Mouse (Mus musculus) MEL (cell line): Measurements from ENCODE around the gene Msl1. TPM values are rescaled to one million over a fixed set of nuclear protein-coding genes. Genes with fewer than 3 reads are reported as not detected.

Experiments
- DNase-seq: peaks from one replicate; pipeline ENCODE4 v3.0.0; 2011; ENCODE audit warnings: low read depth, low spot score
- H3K27ac ChIP-seq: 2 replicates; pipeline ENCODE4 v1.5.1; 2012; ENCODE audit warnings: low read depth, mild to moderate bottlenecking, control low read depth, low read length, moderate library complexity; ENCODE audit not compliant: control insufficient read depth
- H3K27me3 ChIP-seq, 2 experiments: fragments of 150-350 bp in 1 of 2; sonication (generic) in 1 of 2; 2 replicates each; pipeline ENCODE4 v1.6.1; 2012; ENCODE audit warnings: low read length in 2 of 2, mild to moderate bottlenecking in 2 of 2, improper control_type of control experiment in 1 of 2, moderate library complexity in 1 of 2; ENCODE audit not compliant: insufficient read depth in 2 of 2, control insufficient read depth in 1 of 2
- H3K36me3 ChIP-seq, 2 experiments: 2 replicates each; pipeline ENCODE4 v1.6.1; 2012 to 2014; ENCODE audit warnings: low read length in 2 of 2, improper control_type of control experiment in 1 of 2, inconsistent platforms in 1 of 2, mild to moderate bottlenecking in 1 of 2; ENCODE audit not compliant: insufficient read depth in 2 of 2, control insufficient read depth in 1 of 2
- H3K4me1 ChIP-seq, 2 experiments: fragments of 150-350 bp in 1 of 2; sonication (generic) in 1 of 2; 2 replicates each; pipeline ENCODE4 v1.6.1; 2012; ENCODE audit warnings: low read length in 2 of 2, improper control_type of control experiment in 1 of 2, mild to moderate bottlenecking in 1 of 2; ENCODE audit not compliant: insufficient read depth in 2 of 2, control insufficient read depth in 1 of 2
- H3K4me3 ChIP-seq, 2 experiments: fragments of 150-350 bp in 1 of 2; sonication (generic) in 1 of 2; 2 replicates each; pipeline ENCODE4 v1.5.1; 2012; ENCODE audit warnings: low read depth in 2 of 2, low read length in 2 of 2, mild to moderate bottlenecking in 2 of 2, moderate library complexity in 2 of 2, control low read depth in 1 of 2, improper control_type of control experiment in 1 of 2; ENCODE audit not compliant: control insufficient read depth in 1 of 2, insufficient read depth in 1 of 2
- H3K79me2 ChIP-seq: 2 replicates; pipeline ENCODE4 v1.6.1; 2012; ENCODE audit warnings: mild to moderate bottlenecking, low read length, moderate library complexity; ENCODE audit not compliant: control insufficient read depth, poor library complexity, insufficient read depth
- H3K9ac ChIP-seq: 2 replicates; pipeline ENCODE4 v1.6.1; 2012; ENCODE audit warnings: low read depth, mild to moderate bottlenecking, control low read depth, low read length, moderate library complexity; ENCODE audit not compliant: control insufficient read depth, poor library complexity, severe bottlenecking
- H3K9me3 ChIP-seq: fragments of 150-350 bp; sonication (generic); replicated peaks from 2 replicates; pipeline ENCODE4 v1.6.1; 2012; ENCODE audit warnings: mild to moderate bottlenecking, low read length, improper control_type of control experiment, moderate library complexity; ENCODE audit not compliant: insufficient read depth
- CHD1 ChIP-seq: IDR thresholded peaks from 2 replicates; pipeline ENCODE4 v1.6.1; 2012; ENCODE audit warnings: low read depth, mild to moderate bottlenecking, inconsistent platforms, low read length, improper control_type of control experiment
- CHD2 ChIP-seq: IDR thresholded peaks from 2 replicates; pipeline ENCODE4 v1.6.1; 2011; ENCODE audit warnings: low read length, improper control_type of control experiment
- CTCF ChIP-seq, 3 experiments: IDR thresholded peaks in 2 of 3; conservative IDR thresholded peaks in 1 of 3; 2 replicates each; pipeline ENCODE4 v1.5.1; 2011 to 2012; ENCODE audit warnings: low read length in 3 of 3, low read depth in 2 of 3, mild to moderate bottlenecking in 2 of 3, improper control_type of control experiment in 1 of 3, inconsistent platforms in 1 of 3, mixed read lengths in 1 of 3, moderate library complexity in 1 of 3; ENCODE audit not compliant: control insufficient read depth in 1 of 3, insufficient read depth in 1 of 3, poor library complexity in 1 of 3, severe bottlenecking in 1 of 3
- ELF1 ChIP-seq: IDR thresholded peaks from 2 replicates; pipeline ENCODE4 v1.6.1; 2014; ENCODE audit warnings: low read depth, mild to moderate bottlenecking, inconsistent platforms, low read length, improper control_type of control experiment, moderate library complexity
- ETS1 ChIP-seq: IDR thresholded peaks from 2 replicates; pipeline ENCODE4 v1.6.1; 2012; ENCODE audit warnings: low read depth, mild to moderate bottlenecking, inconsistent platforms, low read length, improper control_type of control experiment, moderate library complexity
- HCFC1 ChIP-seq: IDR thresholded peaks from 2 replicates; pipeline ENCODE4 v1.6.1; 2012; ENCODE audit warnings: low read depth, mild to moderate bottlenecking, inconsistent platforms, low read length, improper control_type of control experiment, moderate library complexity
- KAT2A ChIP-seq: conservative IDR thresholded peaks from 2 replicates; pipeline ENCODE4 v1.6.1; 2012; ENCODE audit warnings: low read depth, low read length, improper control_type of control experiment, inconsistent platforms
- MAFK ChIP-seq: IDR thresholded peaks from 2 replicates; pipeline ENCODE4 v1.6.1; 2011; ENCODE audit warnings: low read depth, mild to moderate bottlenecking, low read length, improper control_type of control experiment, borderline replicate concordance
- MAX ChIP-seq: IDR thresholded peaks from 2 replicates; pipeline ENCODE4 v1.6.1; 2011; ENCODE audit warnings: low read length, improper control_type of control experiment
- MAZ ChIP-seq: IDR thresholded peaks from 2 replicates; pipeline ENCODE4 v1.6.1; 2012; ENCODE audit warnings: low read depth, mild to moderate bottlenecking, inconsistent platforms, low read length, improper control_type of control experiment
- MYB ChIP-seq: IDR thresholded peaks from 2 replicates; pipeline ENCODE4 v1.6.1; 2011; ENCODE audit warnings: mild to moderate bottlenecking, low read depth, low read length, improper control_type of control experiment
- MYC ChIP-seq: IDR thresholded peaks from 2 replicates; pipeline ENCODE4 v1.6.1; 2011; ENCODE audit warnings: low read depth, mild to moderate bottlenecking, low read length, improper control_type of control experiment, moderate library complexity
- NRF1 ChIP-seq: IDR thresholded peaks from 2 replicates; pipeline ENCODE4 v1.6.1; 2014; ENCODE audit warnings: low read depth, mild to moderate bottlenecking, inconsistent platforms, low read length, improper control_type of control experiment, moderate library complexity; ENCODE audit not compliant: poor library complexity, insufficient read depth, severe bottlenecking
- POLR2A ChIP-seq, 2 experiments: IDR thresholded peaks; 2 replicates each; pipeline ENCODE4 v1.6.1; 2011 to 2012; ENCODE audit warnings: low read length in 2 of 2, mild to moderate bottlenecking in 2 of 2, control low read depth in 1 of 2, improper control_type of control experiment in 1 of 2, low read depth in 1 of 2, moderate library complexity in 1 of 2; ENCODE audit not compliant: control insufficient read depth in 1 of 2, insufficient read depth in 1 of 2, poor library complexity in 1 of 2
- RAD21 ChIP-seq: IDR thresholded peaks from 2 replicates; pipeline ENCODE4 v1.6.1; 2011; ENCODE audit warnings: mild to moderate bottlenecking, low read depth, low read length, improper control_type of control experiment
- SIN3A ChIP-seq: IDR thresholded peaks from 2 replicates; pipeline ENCODE4 v1.6.1; 2012; ENCODE audit warnings: low read length, improper control_type of control experiment, inconsistent platforms
- SMC3 ChIP-seq: IDR thresholded peaks from 2 replicates; pipeline ENCODE4 v1.6.1; 2011; ENCODE audit warnings: low read depth, low read length, improper control_type of control experiment
- TCF12 ChIP-seq: IDR thresholded peaks from 2 replicates; pipeline ENCODE4 v1.6.1; 2014; ENCODE audit warnings: low read depth, mild to moderate bottlenecking, inconsistent platforms, low read length, improper control_type of control experiment, moderate library complexity
- UBTF ChIP-seq: IDR thresholded peaks from 2 replicates; pipeline ENCODE4 v1.6.1; 2012; ENCODE audit warnings: low read depth, mild to moderate bottlenecking, inconsistent platforms, low read length, improper control_type of control experiment, moderate library complexity, borderline replicate concordance; ENCODE audit not compliant: insufficient read depth
- ZC3H11A ChIP-seq: IDR thresholded peaks from 2 replicates; pipeline ENCODE4 v1.6.1; 2012; ENCODE audit warnings: low read depth, mild to moderate bottlenecking, inconsistent platforms, low read length, improper control_type of control experiment
- ZMIZ1 ChIP-seq: IDR thresholded peaks from 2 replicates; pipeline ENCODE4 v1.6.1; 2012; ENCODE audit warnings: low read depth, mild to moderate bottlenecking, inconsistent platforms, low read length, improper control_type of control experiment, moderate library complexity
- ZNF384 ChIP-seq: IDR thresholded peaks from 2 replicates; pipeline ENCODE4 v1.6.1; 2012; ENCODE audit warnings: low read depth, mild to moderate bottlenecking, inconsistent platforms, low read length, improper control_type of control experiment
- polyA plus RNA-seq, 2 experiments: library from polyadenylated mRNA; stranded (reverse) in 1 of 2; unstranded in 1 of 2; fragments of >175 nt in 1 of 2; fragments of >200 nt in 1 of 2; gene quantifications; 2 replicates each; pipeline versions ENCODE4 v1.2.1 to v1.2.4; 2012; ENCODE audit warnings: low replicate concordance in 2 of 2, low read depth in 1 of 2; ENCODE audit not compliant: insufficient read length in 2 of 2, insufficient read depth in 1 of 2, missing spikeins in 1 of 2
- total RNA-seq: library from RNA; depleted of rRNA; stranded (reverse); fragments of 300-350 nt; gene quantifications from 2 replicates; pipeline ENCODE4 v1.2.3, GENCODE M21; 2012

Gene Msl1
- total and polyA plus RNA-seq, 3 experiments, result 37.1 to 49.4 TPM; not detected in 1

- no peaks in the 10 kb centered on the region for H3K27me3 ChIP-seq
- peaks cover 18 to 48% of the 10 kb centered on the region in 2 experiments for H3K4me1 ChIP-seq
- peaks cover 5% of the 10 kb centered on the region; the same call in 1 of the 2 replicates for H3K79me2 ChIP-seq
- H3K9me3 ChIP-seq, result no peaks in the 10 kb centered on the region
- peaks cover 0 to 42% of the 10 kb centered on the region in 2 experiments; a peak in 2 of 4 replicates for H3K36me3 ChIP-seq
- no peak overlapping the region for H3K27ac ChIP-seq
- TF ChIP-seq ETS1, result no peak
- 0 out of 2 replicates have a peak, but pooled peaks have one; percentile 25 for TF ChIP-seq TCF12
- peak; percentile 55 for TF ChIP-seq SIN3A
- TF ChIP-seq MAZ, result peak; percentile 91
- no peak for TF ChIP-seq POLR2A (IDR thresholded peaks at IDR 0.05; ENCODE audit: control insufficient read depth in 1 of 2, insufficient read depth in 1 of 2, low read depth in 1 of 2, low read length in 2 of 2, poor library complexity in 1 of 2)
- TF ChIP-seq ZNF384, result no peak; the same call in 1 of the 2 replicates
- TF ChIP-seq MAFK, result no peak
- TF ChIP-seq KAT2A, result no peak
- peak; percentile 98 for TF ChIP-seq SMC3
- TF ChIP-seq UBTF, result no peak
- peak; percentile 28; the same call in 1 of the 2 replicates for TF ChIP-seq CHD2
- peak; percentile 98 for TF ChIP-seq RAD21
- peak; percentile 59 for TF ChIP-seq HCFC1
- TF ChIP-seq CTCF (IDR thresholded peaks at IDR 0.05 in 2 of 3, conservative IDR thresholded peaks at IDR 0.05 in 1 of 3; ENCODE audit: control insufficient read depth in 1 of 3, insufficient read depth in 1 of 3, low read depth in 2 of 3, low read length in 3 of 3, poor library complexity in 1 of 3, severe bottlenecking in 1 of 3), result peak; percentile 93 to 99 (median 94)
- TF ChIP-seq MAX, result no peak
- 0 out of 2 replicates have a peak, but pooled peaks have one; percentile 4 for TF ChIP-seq NRF1
- peak; percentile 99 for TF ChIP-seq ZC3H11A
- peak overlapping the region; percentile 10 to 42; a peak in 3 of 4 replicates for H3K4me3 ChIP-seq
- DNase-seq, result peak; percentile 95
- H3K9ac ChIP-seq, result peak overlapping the region; percentile 45
These were observed 8.7 kb upstream of the Msl1 start for GRCm38 (mm10) chr11:98786359-98787214.

- peaks cover 5% of the 10 kb centered on the region; the same call in 1 of the 2 replicates for H3K79me2 ChIP-seq
- H3K27me3 ChIP-seq, result no peaks in the 10 kb centered on the region
- no peaks in the 10 kb centered on the region for H3K9me3 ChIP-seq
- DNase-seq, result no peak
- H3K36me3 ChIP-seq, result peaks cover 0 to 46% of the 10 kb centered on the region in 2 experiments; a peak in 2 of 4 replicates
- no peak overlapping the region for H3K9ac ChIP-seq
- no peak overlapping the region for H3K27ac ChIP-seq
- TF ChIP-seq UBTF, result no peak
- no peak for TF ChIP-seq ELF1
- no peak for TF ChIP-seq ZMIZ1
- TF ChIP-seq NRF1, result no peak
- TF ChIP-seq ETS1, result no peak
- no peak for TF ChIP-seq MYB
- TF ChIP-seq MYC, result no peak
- TF ChIP-seq CHD1, result no peak
- peak; percentile 57 for TF ChIP-seq ZNF384
- H3K4me3 ChIP-seq, result no peak overlapping the region
- peaks cover 21 to 49% of the 10 kb centered on the region in 2 experiments for H3K4me1 ChIP-seq
These were observed 8.1 kb upstream of the Msl1 start for GRCm38 (mm10) chr11:98787229-98787628.
